Mouse (Mus musculus): Measurements from ENCODE around the gene Nxn.

DNA sequence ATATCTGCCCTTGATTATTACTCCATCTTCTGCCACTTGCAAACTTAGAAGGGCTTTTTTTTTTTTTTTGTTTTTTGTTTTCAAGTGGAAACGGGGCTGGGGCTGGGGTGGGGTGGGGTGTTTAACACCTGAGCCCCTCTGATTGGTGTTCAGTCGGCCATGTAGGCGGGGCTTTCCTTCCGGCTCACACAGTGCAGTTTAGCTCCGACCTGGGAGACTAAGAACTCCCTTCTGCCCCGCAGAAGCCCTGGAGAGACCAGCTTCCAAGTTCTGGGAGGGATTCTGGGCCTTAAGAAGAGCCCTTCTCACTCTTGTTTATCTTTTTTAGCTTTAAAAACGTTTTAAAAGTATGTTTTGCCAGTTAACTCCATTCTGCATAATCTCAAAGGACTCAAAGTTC lies 61.2 kb downstream of the Nxn start:
- no peak for TF ChIP-seq CTCF (IDR thresholded peaks at IDR 0.05; ENCODE audit: low read depth, low read length)
- no peak for TF ChIP-seq GATA1 (IDR thresholded peaks at IDR 0.05; ENCODE audit: borderline replicate concordance, low read length)
- no peak for TF ChIP-seq GATA2 (IDR thresholded peaks at IDR 0.05; ENCODE audit: borderline replicate concordance, low read depth, low read length)
